Mouse (Mus musculus): ENCODE data around the gene Vmn1r201. TPM values are rescaled to one million over a fixed set of nuclear protein-coding genes. Genes with fewer than 3 reads are reported as not detected.

The Vmn1r201 gene
- total RNA-seq (2021): not detected in 2 replicates
- long read RNA-seq: 0 reads

- DNase-seq: no peak
Measured at GRCm38 (mm10) chr13:22471623-22472022, at the start of gene Vmn1r201. Vmn1r201 (plus strand) TSS chr13:22471923.

GRCm38 (mm10) chr13:22455145-22455544 is 16.6 kb upstream of the Vmn1r201 start:
- no peak for DNase-seq

GRCm38 (mm10) chr13:22502431-22502830 is 30.7 kb downstream of the Vmn1r201 start:
- DNase-seq: no peak

- no peak for DNase-seq
Measured at GRCm38 (mm10) chr13:22505281-22505680, 33.6 kb downstream of the Vmn1r201 start, which contains the start of gene Vmn1r202. Vmn1r202 (minus strand) TSS chr13:22505381.

- no peak for DNase-seq
Measured at GRCm38 (mm10) chr13:22517814-22518213, 46.1 kb downstream of the Vmn1r201 start, which contains the start of gene Vmn1r203. Vmn1r203 (plus strand) TSS chr13:22518114.

Other genes with a start within 250 kb of the Vmn1r201 start
- gene Vmn1r193, start 248.8 kb upstream of the Vmn1r201 start, total RNA-seq (2021): not detected in 2 replicates
- gene Vmn1r194, start 227.7 kb upstream of the Vmn1r201 start, total RNA-seq (2021): not detected in 2 replicates
- not detected in 2 replicates for gene Vmn1r195, start 201.4 kb upstream of the Vmn1r201 start, total RNA-seq (2021)
- not detected in 2 replicates for gene Vmn1r196, start 182.0 kb upstream of the Vmn1r201 start, total RNA-seq (2021)
- gene Vmn1r197, start 147.3 kb upstream of the Vmn1r201 start, total RNA-seq (2021): not detected in 2 replicates
- gene Vmn1r198, start 121.6 kb upstream of the Vmn1r201 start, total RNA-seq (2021): not detected in 2 replicates
- gene Vmn1r199, start 92.1 kb upstream of the Vmn1r201 start, total RNA-seq (2021): not detected in 2 replicates
- gene Vmn1r200, start 81.5 kb upstream of the Vmn1r201 start, total RNA-seq (2021): not detected in 2 replicates
- gene Vmn1r202, start 33.5 kb downstream of the Vmn1r201 start, total RNA-seq (2021): 0.06 and 0.14 TPM in 2 replicates
- gene Vmn1r203, start 46.2 kb downstream of the Vmn1r201 start, total RNA-seq (2021): not detected in 2 replicates
- not detected in 2 replicates for gene Vmn1r204, start 81.3 kb downstream of the Vmn1r201 start, total RNA-seq (2021)
- gene Vmn1r205, start 121.1 kb downstream of the Vmn1r201 start, total RNA-seq (2021): not detected in 2 replicates
- not detected in 2 replicates for gene Vmn1r206, start 152.3 kb downstream of the Vmn1r201 start, total RNA-seq (2021)